Comparison of ENCODE assay signal across 22 mouse cellular contexts in genomic region chr16:34151528-34152071, GRCm38 (mm10).
DNase-seq lines count a peak whose midpoint lies in the region; ATAC-seq and TF ChIP-seq lines count a peak whose summit lies in the region.
"Had no signal": no experiment of that assay in that cellular context is flagged by ENCODE, and none has a peak within 500 bp of the region (broad histone marks: within the 10 kb centered on the region; RNA-seq: fewer than 3 reads in every experiment).

No protein-coding gene starts in this region.

- H3K4me2 ChIP-seq in forebrain, postnatal 0 days (ENCODE audit: low read depth), result no peak overlapping the region
- no peak overlapping the region for H3K4me2 ChIP-seq in forebrain, embryonic 13.5 days
- no peak overlapping the region for H3K4me2 ChIP-seq in hindbrain, embryonic 16.5 days (ENCODE audit: low read length)
- no peak overlapping the region for H3K4me2 ChIP-seq in hindbrain, embryonic 11.5 days (replicated peaks; ENCODE audit: low read depth, low read length)
- H3K4me2 ChIP-seq in neural tube, embryonic 14.5 days (ENCODE audit: low read depth, low read length), result no peak overlapping the region
- H3K4me2 ChIP-seq: embryonic facial prominence, embryonic 15.5 days had no signal

- no peak overlapping the region for H3K4me3 ChIP-seq in forebrain, postnatal 0 days (ENCODE audit: low read depth, low read length)
- no peak overlapping the region for H3K4me3 ChIP-seq in forebrain, embryonic 13.5 days
- no peak overlapping the region for H3K4me3 ChIP-seq in hindbrain, embryonic 16.5 days (ENCODE audit: low read length)
- H3K4me3 ChIP-seq in hindbrain, embryonic 11.5 days (ENCODE audit: low read depth, low read length), result no peak overlapping the region
- H3K4me3 ChIP-seq in neural tube, embryonic 14.5 days (ENCODE audit: low read depth, low read length), result no peak overlapping the region
- H3K4me3 ChIP-seq: embryonic facial prominence, embryonic 15.5 days; erythroblast, embryonic 14.5 days; forebrain, embryonic 10.5 days; gastrocnemius, adult 2 months had no signal

- TF ChIP-seq CTCF in forebrain, postnatal 0 days (IDR thresholded peaks at IDR 0.05; ENCODE audit: low read depth), result no peak
- no peak for TF ChIP-seq CTCF in brain, embryonic 14.5 days (IDR thresholded peaks at IDR 0.05; ENCODE audit: borderline replicate concordance, extremely low read depth, insufficient read depth, insufficient read length)

- H3K9ac ChIP-seq in forebrain, postnatal 0 days, result no peak overlapping the region
- no peak overlapping the region for H3K9ac ChIP-seq in forebrain, embryonic 13.5 days
- H3K9ac ChIP-seq in hindbrain, embryonic 16.5 days (ENCODE audit: low read depth, low read length), result no peak overlapping the region
- H3K9ac ChIP-seq in hindbrain, embryonic 11.5 days (ENCODE audit: low read depth, low read length), result no peak overlapping the region
- no peak overlapping the region for H3K9ac ChIP-seq in neural tube, embryonic 14.5 days (replicated peaks; ENCODE audit: low read depth, low read length)
- H3K9ac ChIP-seq: embryonic facial prominence, embryonic 15.5 days had no signal

- H3K27ac ChIP-seq in forebrain, postnatal 0 days (ENCODE audit: low read depth, low read length), result no peak overlapping the region
- H3K27ac ChIP-seq in forebrain, embryonic 13.5 days, result no peak overlapping the region
- H3K27ac ChIP-seq in hindbrain, embryonic 16.5 days (ENCODE audit: low read depth, low read length), result no peak overlapping the region
- H3K27ac ChIP-seq in hindbrain, embryonic 11.5 days (ENCODE audit: low read depth, low read length), result no peak overlapping the region
- no peak overlapping the region for H3K27ac ChIP-seq in neural tube, embryonic 14.5 days (ENCODE audit: low read depth, low read length)
- H3K27ac ChIP-seq: embryonic facial prominence, embryonic 15.5 days; forebrain, embryonic 10.5 days; gastrocnemius, adult 2 months had no signal

- no peak for DNase-seq in forebrain, postnatal 0 days
- DNase-seq in hindbrain, embryonic 11.5 days (ENCODE audit: low spot score), result no peak
- peak; percentile 22 for DNase-seq in brain, embryonic 14.5 days (ENCODE audit: low read depth)
- DNase-seq in left cerebral cortex, postnatal 25 days (ENCODE audit: low spot score in 2 of 2), result no peak
- DNase-seq: adrenal gland, postnatal 14 days; cerebellum, adult 18-20 months; cerebellum, adult 9-11 months; cerebellum, postnatal 36 days; gastrocnemius, adult 2 months; gastrocnemius, postnatal 25 days; heart, postnatal 10 days; heart, postnatal 4 days had no signal

- H3K36me3 ChIP-seq in forebrain, postnatal 0 days (ENCODE audit: insufficient read depth), result peaks cover 4% of the 10 kb centered on the region; the same call in 1 of the 2 replicates
- peaks cover 3% of the 10 kb centered on the region; the same call in 1 of the 2 replicates for H3K36me3 ChIP-seq in forebrain, embryonic 13.5 days (ENCODE audit: poor library complexity, severe bottlenecking)
- no peaks in the 10 kb centered on the region; the same call in 1 of the 2 replicates for H3K36me3 ChIP-seq in hindbrain, embryonic 16.5 days (ENCODE audit: control insufficient read depth, insufficient read depth, low read length)
- no peaks in the 10 kb centered on the region for H3K36me3 ChIP-seq in hindbrain, embryonic 11.5 days (ENCODE audit: control insufficient read depth, insufficient read depth, low read length)
- H3K36me3 ChIP-seq in neural tube, embryonic 14.5 days (ENCODE audit: control insufficient read depth, insufficient read depth, low read length), result no peaks in the 10 kb centered on the region
- H3K36me3 ChIP-seq: embryonic facial prominence, embryonic 15.5 days had no signal

- intact Hi-C loops in left cerebral cortex, postnatal 25 days (cut with DNase I), result no loop called here

- H3K4me1 ChIP-seq in forebrain, postnatal 0 days (ENCODE audit: insufficient read depth), result no peaks in the 10 kb centered on the region
- peaks cover 5% of the 10 kb centered on the region; the same call in 1 of the 2 replicates for H3K4me1 ChIP-seq in forebrain, embryonic 13.5 days
- H3K4me1 ChIP-seq in hindbrain, embryonic 16.5 days (ENCODE audit: control insufficient read depth, insufficient read depth, low read depth, low read length), result no peaks in the 10 kb centered on the region; the same call in 1 of the 2 replicates
- H3K4me1 ChIP-seq in hindbrain, embryonic 11.5 days (replicated peaks; ENCODE audit: control insufficient read depth, insufficient read depth, low read length), result no peaks in the 10 kb centered on the region
- peaks cover 8% of the 10 kb centered on the region; the same call in 1 of the 2 replicates for H3K4me1 ChIP-seq in neural tube, embryonic 14.5 days (ENCODE audit: control insufficient read depth, insufficient read depth, low read length)

- H3K9me3 ChIP-seq in forebrain, postnatal 0 days (ENCODE audit: low read length), result no peaks in the 10 kb centered on the region
- H3K9me3 ChIP-seq in forebrain, embryonic 13.5 days (replicated peaks), result no peaks in the 10 kb centered on the region
- no peaks in the 10 kb centered on the region for H3K9me3 ChIP-seq in hindbrain, embryonic 16.5 days (ENCODE audit: control insufficient read depth, low read length)
- H3K9me3 ChIP-seq in hindbrain, embryonic 11.5 days (ENCODE audit: control insufficient read depth, low read length), result no peaks in the 10 kb centered on the region
- no peaks in the 10 kb centered on the region for H3K9me3 ChIP-seq in neural tube, embryonic 14.5 days (ENCODE audit: control insufficient read depth, low read length)
- H3K9me3 ChIP-seq: embryonic facial prominence, embryonic 15.5 days; forebrain, embryonic 10.5 days had no signal

- no peak for TF ChIP-seq POLR2A in brain, embryonic 14.5 days (IDR thresholded peaks at IDR 0.05; ENCODE audit: borderline replicate concordance, extremely low read depth, insufficient read depth, insufficient read length, poor library complexity, severe bottlenecking)

- H3K27me3 ChIP-seq in forebrain, postnatal 0 days (ENCODE audit: insufficient read depth, low read length), result no peaks in the 10 kb centered on the region
- H3K27me3 ChIP-seq in forebrain, embryonic 13.5 days, result no peaks in the 10 kb centered on the region
- no peaks in the 10 kb centered on the region for H3K27me3 ChIP-seq in hindbrain, embryonic 16.5 days (replicated peaks; ENCODE audit: control insufficient read depth, insufficient read depth, low read length)
- H3K27me3 ChIP-seq in hindbrain, embryonic 11.5 days (ENCODE audit: control insufficient read depth, insufficient read depth, low read length), result no peaks in the 10 kb centered on the region
- no peaks in the 10 kb centered on the region for H3K27me3 ChIP-seq in neural tube, embryonic 14.5 days (ENCODE audit: control insufficient read depth, insufficient read depth, low read length)
- H3K27me3 ChIP-seq: embryonic facial prominence, embryonic 15.5 days; Patski had no signal

- ATAC-seq in forebrain, postnatal 0 days, result 0 out of 2 replicates have a peak, but pooled peaks have one; percentile 29
- no peak for ATAC-seq in forebrain, embryonic 13.5 days
- peak; percentile 69 for ATAC-seq in hindbrain, embryonic 16.5 days
- no peak for ATAC-seq in hindbrain, embryonic 11.5 days (ENCODE audit: low FRiP score)
- ATAC-seq in neural tube, embryonic 14.5 days (ENCODE audit: low read depth), result peak; percentile 66; the same call in 1 of the 2 replicates
- ATAC-seq: activated CD4-positive, CD25-positive, alpha-beta regulatory T cell, adult 4 months; inflammation-experienced regulatory T-cells, adult 6 months; intestine, postnatal 0 days; Patski had no signal

- WGBS in forebrain, postnatal 0 days, result 68% methylated on average over 3 of the region's 3 CpGs
- 74% methylated on average over 3 of the region's 3 CpGs for WGBS in forebrain, embryonic 13.5 days
- 54% methylated on average over 3 of the region's 3 CpGs for WGBS in hindbrain, embryonic 16.5 days
- 70% methylated on average over 3 of the region's 3 CpGs for WGBS in hindbrain, embryonic 11.5 days
- WGBS in neural tube, embryonic 14.5 days, result 45% methylated on average over 3 of the region's 3 CpGs

Comparison
In these comparisons a context has a peak if more than half of its experiments do, and no peak if none do; other contexts are left out.
1. ATAC-seq: peak in forebrain, postnatal 0 days (single experiment), hindbrain, embryonic 16.5 days (single experiment) and neural tube, embryonic 14.5 days (single experiment); none in forebrain, embryonic 13.5 days (single experiment) and hindbrain, embryonic 11.5 days (single experiment).